ENCODE assay signal across 9 mouse cellular contexts in the genomic region with DNA sequence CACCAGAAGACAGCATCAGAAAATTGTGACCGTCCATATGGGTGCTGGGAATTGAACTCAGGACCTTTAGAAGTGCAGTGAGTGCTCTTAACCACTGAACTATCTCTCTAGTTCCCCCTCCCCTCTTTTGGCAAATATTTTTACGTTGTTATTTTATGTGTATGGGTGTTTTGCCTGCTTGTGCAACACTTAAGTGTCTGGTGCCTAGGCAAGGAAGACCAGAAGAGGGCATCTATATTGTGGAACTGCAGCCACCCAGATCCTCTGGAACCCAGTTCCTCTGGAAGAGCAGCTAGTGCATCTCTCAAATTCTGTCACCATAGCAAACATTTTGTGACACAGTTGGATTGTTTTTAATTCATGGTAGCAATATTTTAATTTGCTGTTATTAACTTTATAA. TPM values are rescaled to one million over a fixed set of nuclear protein-coding genes. Genes with fewer than 3 reads are reported as not detected.
DNase-seq lines count a peak whose midpoint lies in the region; ATAC-seq and TF ChIP-seq lines count a peak whose summit lies in the region.
"Had no signal": no experiment of that assay in that cellular context is flagged by ENCODE, and none has a peak within 500 bp of the region (broad histone marks: within the 10 kb centered on the region; RNA-seq: fewer than 3 reads in every experiment).

No protein-coding gene starts in this region.

- no peak for TF ChIP-seq RAD21 in MEL (IDR thresholded peaks at IDR 0.05; ENCODE audit: low read depth, low read length)

- peaks cover 37% of the 10 kb centered on the region for H3K4me1 ChIP-seq in heart, embryonic 13.5 days
- peaks cover 9 to 11% of the 10 kb centered on the region in 2 experiments; a peak in 3 of 4 replicates for H3K4me1 ChIP-seq in MEL (ENCODE audit: control insufficient read depth in 1 of 2, insufficient read depth in 2 of 2, low read length in 2 of 2)
- peaks cover 21% of the 10 kb centered on the region for H3K4me1 ChIP-seq in heart, postnatal 0 days (ENCODE audit: control insufficient read depth, insufficient read depth)

- no peak overlapping the region for H3K27ac ChIP-seq in heart, embryonic 13.5 days (replicated peaks)
- peak overlapping the region; percentile 16; the same call in 1 of the 2 replicates for H3K27ac ChIP-seq in MEL (ENCODE audit: control insufficient read depth, low read depth, low read length)
- H3K27ac ChIP-seq in heart, postnatal 0 days (ENCODE audit: low read depth), result no peak overlapping the region

- peak overlapping the region; percentile 87 for H3K4me2 ChIP-seq in heart, embryonic 13.5 days
- peak overlapping the region; percentile 80 for H3K4me2 ChIP-seq in heart, postnatal 0 days (ENCODE audit: low read depth, low read length)

- no peak for DNase-seq in heart, postnatal 4 days
- peak; percentile 49 for DNase-seq in MEL (ENCODE audit: low read depth, low spot score)
- DNase-seq in heart, postnatal 0 days (ENCODE audit: low spot score), result no peak
- no peak for DNase-seq in right cerebral cortex, postnatal 25 days
- DNase-seq in testis, postnatal 10 days (ENCODE audit: low spot score), result no peak

- peak overlapping the region; percentile 99 for H3K9ac ChIP-seq in heart, embryonic 13.5 days
- peak overlapping the region; percentile 88 for H3K9ac ChIP-seq in MEL (ENCODE audit: control insufficient read depth, low read depth, low read length, poor library complexity, severe bottlenecking)
- H3K9ac ChIP-seq in heart, postnatal 0 days (replicated peaks; ENCODE audit: low read depth, low read length), result no peak overlapping the region

- WGBS in heart, embryonic 13.5 days, result 47% methylated on average over 2 of the region's 2 CpGs
- WGBS in heart, postnatal 0 days, result 36% methylated on average over 2 of the region's 2 CpGs

- no peak for TF ChIP-seq POLR2A in MEL (IDR thresholded peaks at IDR 0.05; ENCODE audit: control insufficient read depth in 1 of 2, insufficient read depth in 1 of 2, low read depth in 1 of 2, low read length in 2 of 2, poor library complexity in 1 of 2)

- TF ChIP-seq EP300 in MEL (IDR thresholded peaks at IDR 0.05; ENCODE audit: low read depth in 1 of 2, low read length in 2 of 2), result no peak
- TF ChIP-seq EP300 in heart, postnatal 0 days (IDR thresholded peaks at IDR 0.05; ENCODE audit: low read depth), result no peak

- H3K79me2 ChIP-seq in MEL (ENCODE audit: control insufficient read depth, insufficient read depth, low read length, poor library complexity), result peaks cover 34% of the 10 kb centered on the region

- no peaks in the 10 kb centered on the region for H3K9me3 ChIP-seq in heart, embryonic 13.5 days
- H3K9me3 ChIP-seq in MEL (replicated peaks; ENCODE audit: insufficient read depth, low read length), result no peaks in the 10 kb centered on the region
- H3K9me3 ChIP-seq in heart, postnatal 0 days (replicated peaks; ENCODE audit: control insufficient read depth, low read length), result no peaks in the 10 kb centered on the region

- no peak for ATAC-seq in heart, embryonic 13.5 days (ENCODE audit: extremely low read depth, insufficient number of reproducible peaks, low FRiP score, low TSS enrichment)
- ATAC-seq in heart, postnatal 0 days (ENCODE audit: insufficient read depth, low read depth), result no peak
- ATAC-seq in megakaryocyte progenitor cell, adult 5-6 weeks (replicated peaks; ENCODE audit: poor library complexity), result peak; percentile 9; the same call in 1 of the 2 replicates
- ATAC-seq in cerebellum, adult (ENCODE audit: insufficient number of reproducible peaks, low FRiP score, low TSS enrichment), result no peak
- ATAC-seq: Patski had no signal

- no peaks in the 10 kb centered on the region for H3K27me3 ChIP-seq in heart, embryonic 13.5 days (replicated peaks)
- H3K27me3 ChIP-seq in MEL (ENCODE audit: control insufficient read depth in 1 of 2, insufficient read depth in 2 of 2, low read length in 2 of 2), result no peaks in the 10 kb centered on the region
- H3K27me3 ChIP-seq in heart, postnatal 0 days (ENCODE audit: control insufficient read depth, insufficient read depth, low read length), result no peaks in the 10 kb centered on the region
- H3K27me3 ChIP-seq: Patski had no signal

- H3K4me3 ChIP-seq in heart, embryonic 13.5 days, result peak overlapping the region; percentile 93
- peak overlapping the region; percentile 35 to 91 for H3K4me3 ChIP-seq in MEL (ENCODE audit: control insufficient read depth in 1 of 2, insufficient read depth in 1 of 2, low read depth in 2 of 2, low read length in 2 of 2)
- H3K4me3 ChIP-seq in heart, postnatal 0 days (ENCODE audit: low read depth, low read length), result peak overlapping the region; percentile 76

- TF ChIP-seq CTCF in MEL (IDR thresholded peaks at IDR 0.05 in 2 of 3, conservative IDR thresholded peaks at IDR 0.05 in 1 of 3; ENCODE audit: control insufficient read depth in 1 of 3, insufficient read depth in 1 of 3, low read depth in 2 of 3, low read length in 3 of 3, poor library complexity in 1 of 3, severe bottlenecking in 1 of 3), result no peak
- TF ChIP-seq CTCF in heart, postnatal 0 days (IDR thresholded peaks at IDR 0.05; ENCODE audit: low read depth), result no peak

- H3K36me3 ChIP-seq in heart, embryonic 13.5 days, result peaks cover 11% of the 10 kb centered on the region
- peaks cover 0 to 19% of the 10 kb centered on the region in 2 experiments; a peak in 2 of 4 replicates for H3K36me3 ChIP-seq in MEL (ENCODE audit: control insufficient read depth in 1 of 2, insufficient read depth in 2 of 2, low read length in 2 of 2)
- no peaks in the 10 kb centered on the region for H3K36me3 ChIP-seq in heart, postnatal 0 days (replicated peaks; ENCODE audit: control insufficient read depth, insufficient read depth, low read length)

TF ChIP-seq in MEL, 35 proteins besides CTCF, POLR2A, EP300 and RAD21:
- TF ChIP-seq MAFK (IDR thresholded peaks at IDR 0.05; ENCODE audit: borderline replicate concordance, low read depth, low read length), result no peak

RNA-seq across cellular contexts. Expression of a gene that starts 2.0 kb away (rescaled TPM):
- polyA plus RNA-seq in heart, embryonic 13.5 days (2015; fragmentation: Nextera tagmentation; extraction: Ambion mirVana), result 24.0 and 26.6 TPM in 2 replicates
- 100 to 1,000 TPM in 1 of 2 experiments, 10 to 100 TPM in 1; 97.4 to 105 TPM for total RNA-seq in heart, postnatal 4 days (2021)
- 29.5 and 31.8 TPM in 2 replicates for total RNA-seq in MEL (2012; rRNA removed)
- 100 to 1,000 TPM in 1 of 2 experiments, 10 to 100 TPM in 1; 39.5 to 190 TPM for polyA plus RNA-seq in MEL (2012; ENCODE audit: insufficient read depth in 1 of 2, insufficient read length in 2 of 2, low read depth in 1 of 2, low replicate concordance in 2 of 2, missing spikeins in 1 of 2)
- 36.2 and 36.7 TPM in 2 replicates for total RNA-seq in heart, postnatal 0 days (2014; rRNA removed; ENCODE audit: low replicate concordance)
- polyA plus RNA-seq in heart, postnatal 0 days (2015; fragmentation: Nextera tagmentation; extraction: Ambion mirVana), result 18.6 and 19.8 TPM in 2 replicates
- 133 and 156 TPM in 2 replicates for total RNA-seq in megakaryocyte progenitor cell, adult 5-6 weeks (2015)
- total RNA-seq in megakaryocyte progenitor cell, adult 5-6 weeks (2017), result 107 and 130 TPM in 2 replicates
